Mouse (Mus musculus) lung, postnatal 14 days (tissue): ENCODE measurements around the gene Cyb5b.
"Not testable (repeated sequence)": the region's sequence is repeated elsewhere in the genome, so short reads cannot be mapped to it uniquely, and the experiment has no call there.

Experiments
- DNase-seq: peaks from one replicate; pipeline ENCODE4 v3.0.0; 2021

Cyb5b gene

DNA sequence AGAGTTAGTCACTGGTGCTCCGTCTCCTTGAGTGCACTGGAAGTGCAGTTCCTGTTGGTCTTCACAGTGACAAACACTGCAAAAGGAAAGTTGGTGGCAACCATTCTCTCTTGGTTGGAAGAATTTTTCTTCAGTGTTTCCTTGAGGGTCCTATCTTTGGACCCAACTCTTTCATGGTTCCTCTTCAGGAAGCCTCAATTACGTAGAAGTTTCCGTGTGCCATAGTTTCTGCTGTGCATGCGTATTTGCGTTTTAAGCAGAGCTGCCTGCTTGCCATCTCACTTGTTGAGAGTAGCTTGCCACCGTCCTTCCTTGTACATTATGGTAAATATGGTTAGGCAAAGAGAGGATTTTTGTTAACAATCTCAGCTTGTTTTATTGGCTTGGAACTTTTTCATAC lies 30.7 kb downstream of the Cyb5b start:
- DNase-seq = no peak

DNA sequence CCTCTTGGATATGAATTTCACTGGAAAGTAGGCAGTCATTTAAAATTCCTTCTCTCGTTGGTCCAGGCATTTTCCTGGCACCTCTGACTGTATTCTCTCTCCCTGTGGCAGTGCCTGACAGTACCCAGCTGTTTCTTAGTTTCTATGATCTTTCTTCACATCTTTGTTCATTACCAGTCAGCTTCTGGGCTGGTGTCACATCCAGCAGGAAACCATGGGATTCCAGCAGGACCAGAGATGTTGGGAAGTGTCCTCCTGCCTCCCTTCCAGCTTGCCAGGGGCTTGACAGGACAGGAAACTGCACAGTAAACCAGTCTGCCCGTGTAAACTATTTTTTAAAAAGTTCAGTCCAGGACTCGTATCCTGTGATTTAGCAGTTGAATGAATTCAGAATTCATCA lies 34.6 kb downstream of the Cyb5b start:
- DNase-seq = peak; percentile 38

DNA sequence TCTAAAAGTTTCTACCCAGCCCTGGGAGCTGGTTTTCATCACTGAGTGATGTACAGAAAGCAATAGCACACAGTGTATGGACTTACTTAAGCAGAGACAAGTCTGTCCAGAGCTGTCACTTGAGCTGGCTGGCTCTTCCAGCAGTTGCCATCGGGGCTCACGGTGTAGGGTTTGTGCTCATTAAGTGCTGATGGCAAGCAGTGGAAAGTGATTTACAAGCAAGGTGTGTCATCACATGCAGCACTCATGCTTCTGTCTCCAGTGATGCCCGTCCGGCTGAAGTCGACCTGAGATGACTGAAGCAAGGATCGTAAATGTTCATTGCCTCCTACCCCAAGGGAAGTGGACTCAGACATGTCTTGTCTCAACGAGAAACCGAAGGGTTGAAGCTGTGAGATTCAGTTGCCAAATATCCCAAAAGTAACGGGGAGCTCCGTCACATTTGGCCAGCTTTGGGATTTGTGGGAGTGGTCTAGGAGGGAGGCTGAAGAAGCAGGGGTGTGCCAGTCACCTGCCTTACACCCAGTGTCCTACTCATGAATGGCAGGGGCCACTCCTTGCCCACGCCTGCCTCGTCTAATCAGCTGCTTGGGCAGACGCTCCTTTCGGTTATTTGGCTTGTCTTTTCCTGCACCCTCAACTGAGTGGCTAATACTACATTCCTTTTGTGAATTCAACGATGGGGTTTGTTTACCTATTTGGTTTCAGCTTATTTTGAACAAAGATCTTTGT lies 36.4 kb downstream of the Cyb5b start:
- DNase-seq = no peak

DNA sequence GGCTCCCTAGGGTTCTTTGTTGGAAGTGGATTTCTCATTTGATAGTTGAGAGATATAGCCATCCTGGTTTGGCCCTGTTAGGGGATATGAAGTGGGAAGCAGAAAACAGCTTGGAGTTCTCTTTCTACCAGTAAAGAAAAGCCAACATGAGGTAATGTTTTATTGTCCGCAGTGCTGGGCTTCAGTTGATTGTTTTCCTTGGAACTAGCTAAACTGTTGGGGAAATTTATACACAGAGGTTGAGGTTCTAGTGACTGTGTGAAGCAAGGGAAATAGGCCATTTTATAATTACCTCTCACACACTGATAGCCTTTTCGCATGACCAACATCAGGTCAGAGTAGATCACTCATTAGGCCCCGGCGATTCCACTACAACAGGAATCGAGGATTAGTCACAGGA lies 37.2 kb downstream of the Cyb5b start:
- no peak for DNase-seq

DNA sequence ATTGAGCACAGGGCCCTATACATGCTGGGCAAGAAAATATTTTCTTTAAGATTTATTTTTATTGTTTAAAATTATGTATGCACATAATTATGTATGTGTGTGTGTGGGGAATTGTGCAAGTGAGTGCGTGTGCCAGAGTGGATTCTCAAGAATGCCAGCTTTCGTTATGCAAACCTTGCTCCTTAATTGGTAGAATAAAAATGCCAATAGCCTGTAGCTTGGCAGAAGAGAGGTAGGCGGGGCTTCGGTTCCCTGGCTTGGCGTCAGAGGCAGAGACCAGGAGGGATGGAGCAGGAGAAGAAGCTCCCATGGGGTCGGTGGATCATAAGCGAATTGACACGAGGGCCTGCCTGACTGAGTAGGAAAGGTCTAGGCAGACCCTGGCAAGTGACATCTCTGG lies 42.2 kb downstream of the Cyb5b start:
- no peak for DNase-seq

DNA sequence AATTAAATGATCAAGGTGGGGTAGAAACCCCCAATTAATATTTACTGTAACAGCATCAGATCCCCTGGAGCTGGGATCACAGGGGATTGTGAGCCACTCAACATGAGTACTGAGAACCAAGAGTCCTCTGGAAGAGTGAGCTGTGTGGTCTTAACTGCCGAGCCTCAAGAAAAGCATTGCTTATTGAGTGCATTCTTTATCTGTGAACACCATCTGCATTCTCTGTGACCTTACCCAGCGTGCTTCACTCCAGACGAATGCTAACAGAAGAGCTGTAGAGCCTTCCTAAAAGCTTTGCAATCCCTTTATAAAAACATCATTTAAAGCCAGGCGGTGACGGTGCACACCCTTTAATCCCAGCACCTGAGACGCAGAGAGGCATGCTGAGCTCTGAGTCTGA lies 42.9 kb downstream of the Cyb5b start:
- no peak for DNase-seq

DNA sequence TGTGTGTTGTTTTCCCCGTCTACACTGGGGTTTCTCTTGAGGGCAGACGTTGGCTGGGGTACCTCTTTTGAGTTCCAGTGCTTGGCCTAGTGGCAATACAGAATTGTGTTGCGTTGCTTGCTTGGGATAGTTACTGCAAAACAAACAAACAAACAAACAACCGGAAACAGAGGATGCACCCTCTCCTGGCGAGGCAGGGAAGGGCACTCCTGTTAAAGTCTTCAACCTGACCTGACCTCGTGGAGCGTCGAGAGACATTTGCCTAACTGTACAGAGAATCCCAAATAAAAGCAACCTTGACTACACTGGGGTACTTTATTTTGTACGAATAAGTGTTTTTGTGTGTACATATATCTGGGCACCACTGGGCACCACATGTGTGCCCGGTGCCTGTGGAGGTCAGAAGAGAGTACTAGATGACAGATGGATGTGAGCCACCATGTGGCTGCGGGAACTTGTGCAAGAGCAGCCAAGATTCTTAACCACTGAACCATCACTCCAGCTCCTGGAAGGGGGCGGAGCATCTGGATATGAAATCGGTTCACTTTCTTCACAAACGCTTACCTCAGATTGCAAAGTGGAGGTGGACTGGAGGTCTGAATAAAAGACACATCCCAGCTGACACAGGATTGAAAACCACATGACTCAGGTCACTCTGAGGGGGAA lies 44.5 kb downstream of the Cyb5b start:
- DNase-seq = no peak

DNA sequence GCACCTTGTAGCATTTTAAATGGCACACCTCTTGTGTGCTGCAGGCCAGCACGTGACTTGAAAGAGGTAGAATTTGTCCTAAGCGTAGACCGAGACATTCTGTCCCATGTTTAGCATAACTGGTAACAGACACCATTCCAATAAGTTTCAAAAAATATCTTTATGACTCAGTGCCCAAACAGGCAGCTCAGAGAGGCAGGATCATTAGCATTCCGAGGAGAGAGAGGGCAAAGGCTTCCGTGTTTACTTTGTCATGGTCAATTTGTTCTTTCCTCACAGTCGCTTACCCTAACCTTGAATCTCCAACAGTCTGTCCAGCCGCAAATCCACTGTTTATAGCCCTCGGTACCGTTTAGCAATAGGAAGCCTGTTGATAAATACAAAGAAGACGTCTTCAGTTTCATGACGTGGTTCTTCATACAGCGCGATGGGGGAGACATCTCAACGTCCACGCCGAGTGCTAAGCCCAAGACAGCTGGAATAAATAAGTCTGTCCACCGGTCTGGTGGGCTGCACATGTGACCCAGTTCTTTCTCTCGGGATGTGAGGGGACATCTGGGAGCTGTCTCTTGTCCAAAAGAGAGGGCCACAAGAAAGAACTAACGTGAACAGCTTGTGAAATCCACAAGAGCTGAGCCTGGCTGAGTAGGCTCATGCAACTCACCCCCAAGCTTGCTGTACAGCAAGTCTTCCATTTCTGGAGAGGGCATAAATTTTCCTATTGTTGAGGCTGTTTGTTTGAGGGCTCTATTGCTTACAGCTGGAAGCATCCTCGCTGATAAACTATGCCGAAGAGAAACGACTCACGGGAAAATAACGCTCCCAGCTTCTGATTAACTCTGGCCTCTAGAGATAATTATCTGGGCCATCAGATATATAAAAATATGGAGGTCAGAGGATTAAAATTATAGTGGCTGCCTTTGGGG lies 47.7 kb downstream of the Cyb5b start:
- DNase-seq = no peak

DNA sequence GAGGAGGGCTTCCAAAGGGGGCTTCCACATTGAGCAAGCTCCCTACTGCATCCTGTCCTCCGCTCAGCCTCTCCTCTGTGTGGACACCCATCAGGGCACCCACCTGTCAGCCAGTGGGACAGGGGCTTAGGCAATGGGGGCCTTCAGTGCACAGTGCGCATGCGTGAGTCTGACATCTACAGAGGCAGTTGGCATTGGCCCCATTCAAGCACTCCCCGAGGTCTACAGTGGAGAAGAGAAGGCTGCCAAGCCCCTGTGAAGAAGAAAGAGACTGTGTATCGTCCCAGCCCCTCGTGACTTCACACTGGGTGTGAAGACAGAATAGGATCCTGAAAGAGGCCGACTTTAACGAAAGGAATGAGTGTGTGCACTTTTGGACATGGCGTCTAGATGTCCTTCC lies 54.7 kb downstream of the Cyb5b start:
- peak; percentile 15 for DNase-seq

DNA sequence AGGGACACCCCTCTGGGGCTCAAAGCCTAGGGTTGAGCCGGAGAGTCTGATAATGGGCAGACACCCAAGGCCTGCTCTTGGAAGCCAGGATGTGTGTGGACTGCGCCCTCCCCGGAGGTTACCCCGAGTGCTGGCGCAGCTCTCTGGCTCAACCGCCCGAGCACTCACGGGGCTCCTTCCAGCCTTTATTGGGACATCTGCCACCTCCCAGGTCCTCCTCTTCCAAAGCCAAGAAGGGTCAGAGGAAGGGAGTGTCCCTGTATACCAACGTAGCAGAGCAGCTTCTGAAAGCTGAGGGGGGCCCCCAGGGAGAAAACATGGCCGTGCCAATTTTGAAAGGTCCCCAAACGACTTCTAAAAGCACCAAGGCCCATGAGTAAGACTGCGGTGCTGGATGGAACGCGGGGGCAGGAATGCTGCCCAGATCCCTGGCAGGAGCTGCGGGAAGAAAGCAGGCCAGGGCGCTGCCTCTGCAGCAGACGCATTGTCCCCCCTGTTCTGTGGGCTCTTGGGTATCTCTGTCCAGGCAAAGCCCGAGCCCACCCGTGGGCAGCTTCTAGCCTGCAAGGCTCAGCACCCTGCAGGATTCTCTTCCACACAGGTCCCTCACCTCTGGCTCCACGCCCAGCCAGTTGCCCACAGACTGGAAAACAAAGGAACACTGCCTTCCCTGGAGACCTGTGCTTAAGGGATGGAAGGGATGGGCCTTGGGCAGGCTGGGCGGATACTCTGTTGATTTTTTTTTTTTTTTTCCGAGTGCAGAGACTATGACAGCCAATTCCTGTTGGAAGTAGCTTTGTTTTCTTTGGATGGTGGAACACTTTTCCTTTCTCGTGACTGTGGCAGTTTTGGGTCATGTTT lies 55.5 kb downstream of the Cyb5b start:
- DNase-seq = peak; percentile 70

DNA sequence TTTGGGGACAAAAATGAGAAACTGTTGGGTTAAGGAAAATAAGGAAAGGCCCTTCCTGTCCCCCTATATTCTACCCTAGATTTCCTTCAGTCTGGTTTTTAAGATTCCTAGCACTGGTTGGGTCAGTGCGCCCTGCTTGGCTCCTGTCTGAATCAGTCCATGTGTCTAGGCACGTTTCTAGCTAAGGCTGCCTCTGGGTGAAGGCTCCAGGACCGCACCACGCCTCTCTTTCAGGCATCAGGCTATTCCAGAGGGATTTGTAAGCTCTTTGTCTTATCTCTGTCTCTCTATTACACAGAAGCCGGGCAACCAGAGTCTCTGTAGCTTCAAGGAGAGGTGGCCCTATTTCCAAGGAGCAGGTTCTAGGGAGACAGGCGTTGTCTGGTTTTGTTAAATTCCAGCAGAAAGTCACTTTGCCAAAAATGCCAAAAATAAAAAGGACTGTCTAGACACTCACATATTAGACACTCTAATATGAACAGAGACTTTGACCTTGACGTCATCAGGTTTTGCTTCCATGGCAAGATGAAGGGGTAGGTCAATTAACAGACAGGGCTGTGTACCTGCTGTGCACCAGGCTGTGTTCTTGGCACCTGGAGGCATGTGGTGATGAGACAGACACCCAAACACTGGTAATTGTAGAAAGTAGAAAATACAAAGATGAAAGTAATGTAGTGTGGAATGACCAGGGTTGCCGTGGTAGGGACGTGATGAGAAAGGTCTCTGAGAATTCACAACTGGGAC lies 56.5 kb downstream of the Cyb5b start:
- no peak for DNase-seq

DNA sequence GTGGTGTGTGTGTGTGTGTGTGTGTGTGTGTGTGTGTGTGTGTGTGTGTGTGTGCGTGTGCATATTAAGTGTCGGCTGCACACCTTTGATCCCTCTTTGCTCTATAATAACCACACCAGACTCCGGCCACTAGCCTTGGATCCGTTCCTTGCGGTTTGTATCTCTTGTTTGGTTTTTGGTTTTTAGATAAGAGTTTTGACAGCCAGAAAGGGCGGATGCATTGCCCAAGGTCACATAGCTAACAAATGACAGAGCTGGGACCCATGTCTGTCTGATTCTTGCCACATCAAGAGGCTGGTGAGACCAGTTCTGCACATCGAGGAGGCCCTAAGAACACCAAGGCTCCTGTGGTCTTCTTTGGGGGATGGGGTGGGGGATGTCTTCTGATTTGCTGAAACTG lies 58.7 kb downstream of the Cyb5b start:
- DNase-seq = no peak

DNA sequence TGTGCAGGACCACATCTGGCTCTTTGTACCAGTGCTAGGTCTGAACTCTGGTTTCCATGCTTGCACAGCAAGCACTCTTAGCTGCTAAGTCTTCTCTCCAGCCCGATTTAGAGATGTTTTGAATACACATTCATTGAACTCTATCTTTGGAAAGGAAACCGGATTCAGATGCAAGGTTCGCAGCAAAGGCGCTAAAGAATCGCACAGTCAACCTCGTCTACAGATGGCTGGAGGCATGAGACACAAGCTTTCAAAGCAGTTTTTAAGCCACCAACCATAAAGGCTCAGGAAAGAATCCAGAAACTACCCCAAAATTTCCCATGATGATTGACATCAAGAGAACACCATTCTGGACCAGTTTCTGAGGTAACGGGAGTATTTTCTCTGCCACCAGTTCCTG lies 61.6 kb downstream of the Cyb5b start:
- DNase-seq = no peak

DNA sequence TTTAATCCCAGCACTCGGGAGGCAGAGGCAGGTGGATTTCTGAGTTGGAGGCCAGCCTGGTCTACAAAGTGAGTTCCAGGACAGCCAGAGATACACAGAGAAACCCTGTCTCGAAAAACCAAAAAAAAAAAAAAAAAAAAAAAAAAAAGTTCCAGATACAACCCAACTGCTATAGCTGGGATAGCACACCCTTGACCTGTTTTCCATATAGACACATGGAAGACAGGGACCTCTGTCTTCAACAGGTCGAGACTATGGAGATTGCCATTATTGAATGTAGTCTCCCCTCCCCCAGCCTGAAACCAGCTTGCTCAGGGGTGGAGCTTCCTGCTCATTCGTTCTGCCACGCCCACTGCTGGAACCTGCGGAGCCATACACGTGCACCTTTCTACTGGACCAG lies 66.8 kb downstream of the Cyb5b start:
- not testable (repeated sequence) for DNase-seq

DNA sequence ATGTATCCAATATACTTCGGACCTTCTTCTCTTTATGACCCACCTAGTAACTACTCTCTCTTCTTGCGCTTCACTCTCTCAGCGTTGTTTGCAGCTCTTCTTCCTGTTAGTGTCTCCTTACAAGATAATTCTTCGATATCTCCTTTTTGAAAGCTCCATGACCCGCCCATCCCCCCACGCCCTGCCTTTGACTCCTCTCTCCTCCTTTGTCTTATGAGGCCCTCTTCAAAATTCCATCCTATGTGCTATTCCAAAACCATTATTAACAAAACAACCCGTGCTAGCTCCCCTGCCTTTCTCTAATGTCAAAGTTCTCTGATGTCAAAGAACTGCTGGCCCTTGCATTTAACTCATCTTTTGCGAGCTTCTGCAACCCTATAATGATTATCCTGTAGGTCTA lies 67.7 kb downstream of the Cyb5b start:
- no peak for DNase-seq

DNA sequence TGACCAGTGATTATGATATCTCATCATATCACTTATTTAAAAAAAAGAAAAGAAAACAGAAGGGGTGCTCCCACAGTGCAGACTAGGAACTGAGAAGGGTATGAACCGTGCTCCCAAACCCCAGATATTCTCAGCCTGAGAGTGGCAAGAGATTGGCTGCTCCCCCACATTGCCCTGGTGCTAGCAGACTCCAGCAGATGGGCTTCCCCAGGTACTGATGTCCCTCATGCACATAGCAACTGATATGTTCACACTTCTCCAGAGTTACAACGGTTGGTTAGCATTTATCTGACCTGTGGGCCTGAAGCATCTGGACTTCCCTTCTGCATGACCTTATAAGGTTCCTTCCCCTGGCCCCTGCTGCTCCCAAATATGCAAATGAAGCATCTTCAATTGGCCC lies 68.6 kb downstream of the Cyb5b start:
- DNase-seq = no peak

DNA sequence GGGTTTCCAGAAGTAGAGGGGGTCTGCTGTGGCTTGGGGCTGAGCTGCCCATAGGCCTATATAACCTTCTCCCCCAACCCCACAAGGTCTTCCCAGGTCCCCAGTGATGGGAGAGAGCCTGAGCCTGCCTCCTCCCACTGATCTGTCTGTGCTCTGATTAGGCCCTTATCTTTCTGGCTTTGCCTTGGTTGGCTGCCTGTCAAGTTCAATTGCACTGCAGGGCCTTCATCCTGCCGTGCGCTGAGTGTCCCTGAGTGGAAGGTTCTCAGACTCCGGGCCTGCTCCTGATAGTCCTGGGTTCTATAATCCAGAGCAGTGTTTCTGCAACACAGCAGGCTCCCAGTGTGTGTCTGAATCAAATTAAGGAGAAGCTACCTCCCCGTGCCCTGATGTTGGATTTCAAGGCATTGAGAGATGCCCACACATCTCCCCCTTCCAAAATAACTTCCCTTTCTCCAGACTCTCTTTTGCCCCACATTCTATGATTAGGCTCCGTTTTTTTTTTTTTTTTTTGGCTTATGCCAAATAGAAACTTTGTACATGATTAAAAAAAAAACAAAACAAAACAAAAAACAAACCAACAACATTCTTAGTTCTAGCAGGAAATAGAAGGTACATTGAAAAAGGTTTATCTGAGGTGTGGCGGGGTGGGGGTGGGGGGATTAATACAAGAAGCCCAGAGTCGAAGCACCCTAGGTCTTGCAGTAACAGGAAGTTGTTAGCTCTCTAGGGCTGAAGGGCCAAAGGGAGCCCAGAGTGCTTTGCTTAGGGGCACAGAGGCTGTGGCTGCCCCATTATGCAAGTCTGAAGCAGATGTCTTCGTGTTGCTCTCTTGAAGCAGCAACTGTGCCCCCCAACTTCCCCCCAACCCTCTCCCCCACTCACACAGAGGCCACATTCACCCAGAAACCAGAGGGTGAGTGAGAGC lies 71.7 kb downstream of the Cyb5b start:
- DNase-seq = no peak

DNA sequence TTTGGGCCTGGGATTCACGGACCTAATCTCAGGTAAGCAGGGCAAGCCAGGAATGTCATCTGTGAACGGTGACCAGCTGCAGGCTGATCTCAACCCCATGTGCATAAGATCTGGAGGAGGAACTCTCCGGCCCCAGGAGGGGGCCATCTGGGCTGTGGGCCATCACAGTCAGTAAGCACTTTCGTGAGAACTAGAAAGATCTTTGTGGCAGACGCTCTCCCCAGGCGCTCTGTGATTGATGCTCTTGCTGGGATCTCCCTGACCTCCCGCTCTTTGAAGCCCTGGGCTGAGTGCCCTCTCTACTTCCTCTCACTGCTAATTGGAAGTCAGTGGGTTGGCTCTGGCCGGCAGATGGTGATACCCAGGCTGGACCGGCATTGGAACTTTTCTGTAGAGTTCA lies 75.7 kb downstream of the Cyb5b start:
- peak; percentile 27 for DNase-seq

DNA sequence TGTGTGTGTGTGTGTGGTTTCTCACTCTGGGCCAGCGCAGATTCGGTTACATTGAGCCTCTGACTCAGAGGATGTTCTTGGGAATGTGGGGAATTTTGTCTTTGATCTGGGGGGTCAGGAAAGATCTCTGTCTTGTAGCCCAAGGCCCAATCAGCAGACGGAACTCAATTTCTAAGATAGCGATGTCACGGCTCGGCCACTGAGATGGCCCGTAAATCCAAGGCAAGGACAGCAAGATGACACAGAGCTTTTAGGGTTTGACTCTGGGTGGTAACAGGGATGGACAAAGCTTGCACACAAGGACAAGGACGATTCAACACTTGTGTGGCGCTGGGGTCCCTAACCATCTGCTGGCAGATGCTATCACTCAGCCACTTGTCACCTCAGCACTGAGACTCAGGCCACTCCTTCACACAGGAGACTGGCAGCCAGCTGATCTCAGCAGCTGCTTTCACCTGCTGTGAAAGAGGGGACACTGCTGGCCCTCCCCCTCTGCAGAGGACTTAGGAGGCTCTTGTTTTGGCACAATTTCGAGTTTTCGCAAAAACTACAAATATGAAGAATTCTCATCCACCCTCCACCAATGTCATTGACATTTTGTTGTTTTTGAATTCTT lies 76.7 kb downstream of the Cyb5b start:
- DNase-seq = no peak

DNA sequence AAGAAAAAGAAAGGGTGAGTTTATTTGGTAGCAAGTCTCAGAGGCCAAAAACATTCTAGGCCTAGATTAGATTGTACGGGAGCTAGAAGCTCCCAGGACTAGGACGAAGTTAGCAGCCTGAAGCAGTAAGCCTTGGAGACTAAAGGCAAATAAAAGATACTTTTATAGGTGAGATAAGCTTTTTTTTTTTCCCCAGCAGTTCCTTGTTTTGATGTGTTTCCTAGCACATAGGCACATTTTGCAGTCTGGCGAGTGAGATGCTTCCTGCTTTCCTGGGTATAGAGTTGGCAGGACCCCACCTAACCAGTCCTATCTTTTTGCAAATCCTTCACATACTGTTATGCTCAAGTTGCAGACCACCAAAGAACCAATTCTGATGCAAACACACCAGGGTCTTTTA lies 82.8 kb downstream of the Cyb5b start:
- no peak for DNase-seq
